Mouse (Mus musculus): ENCODE results near the gene Spop. TPM values are rescaled to one million over a fixed set of nuclear protein-coding genes. Genes with fewer than 3 reads are reported as not detected.

The Spop gene
- polyA plus RNA-seq, 1 experiment from 2014 or later: 77.8 TPM

GRCm38 (mm10) chr11:95368231-95368823 is 45.6 kb upstream of the Spop start:
- Histone ChIP-seq H3K9me3 (replicated peaks; ENCODE audit: low read length) (no peaks in the 10 kb centered on the region), H3K4me3 (replicated peaks; ENCODE audit: low read depth, low read length) (no peak overlapping the region), H3K27me3 (ENCODE audit: insufficient read depth, low read length) (no peaks in the 10 kb centered on the region), H3K36me3 (ENCODE audit: insufficient read depth, low read length) (no peaks in the 10 kb centered on the region), H3K4me1 (replicated peaks; ENCODE audit: insufficient read depth, low read length) (0 out of 2 replicates have a peak, but pooled peaks cover 14% of the 10 kb centered on the region), H3K4me2 (ENCODE audit: low read length) (no peak overlapping the region), H3K27ac (no peak overlapping the region), H3K9ac (ENCODE audit: low read depth, low read length) (no peak overlapping the region)
- ATAC-seq (replicated peaks; ENCODE audit: low FRiP score, low read depth) (peak; percentile 67), DNase-seq (ENCODE audit: low spot score) (no peak)
- TF ChIP-seq CTCF (IDR thresholded peaks at IDR 0.05; ENCODE audit: low read depth): no peak
- WGBS: 79% methylated on average over 8 of the region's 8 CpGs

GRCm38 (mm10) chr11:95368871-95369270 is 45.0 kb upstream of the Spop start:
- no peak for TF ChIP-seq CTCF (IDR thresholded peaks at IDR 0.05; ENCODE audit: low read depth)
- peak; percentile 47 for ATAC-seq (replicated peaks; ENCODE audit: low FRiP score, low read depth)
- WGBS: 92% methylated on average over 4 of the region's 4 CpGs

GRCm38 (mm10) chr11:95369964-95370890 is 43.7 kb upstream of the Spop start:
- Histone ChIP-seq H3K4me3 (replicated peaks; ENCODE audit: low read depth, low read length) (no peak overlapping the region), H3K27me3 (ENCODE audit: insufficient read depth, low read length) (no peaks in the 10 kb centered on the region), H3K4me2 (ENCODE audit: low read length) (no peak overlapping the region), H3K9ac (ENCODE audit: low read depth, low read length) (no peak overlapping the region), H3K4me1 (replicated peaks; ENCODE audit: insufficient read depth, low read length) (0 out of 2 replicates have a peak, but pooled peaks cover 14% of the 10 kb centered on the region), H3K36me3 (ENCODE audit: insufficient read depth, low read length) (0 out of 2 replicates have a peak, but pooled peaks cover 9% of the 10 kb centered on the region), H3K27ac (peak overlapping the region; percentile 61), H3K9me3 (replicated peaks; ENCODE audit: low read length) (no peaks in the 10 kb centered on the region)
- peak; percentile 87 for DNase-seq (ENCODE audit: low spot score)
- TF ChIP-seq CTCF (IDR thresholded peaks at IDR 0.05; ENCODE audit: low read depth): no peak
- 55% methylated on average over 15 of the region's 15 CpGs for WGBS
- ATAC-seq (replicated peaks; ENCODE audit: low FRiP score, low read depth): no peak

More at GRCm38 (mm10) chr11:95368871-95369270, 45.0 kb upstream of the Spop start:
- Histone ChIP-seq H3K27ac (no peak overlapping the region), H3K9ac (ENCODE audit: low read depth, low read length) (no peak overlapping the region), H3K4me3 (replicated peaks; ENCODE audit: low read depth, low read length) (no peak overlapping the region), H3K27me3 (ENCODE audit: insufficient read depth, low read length) (no peaks in the 10 kb centered on the region), H3K4me2 (ENCODE audit: low read length) (no peak overlapping the region), H3K36me3 (ENCODE audit: insufficient read depth, low read length) (no peaks in the 10 kb centered on the region), H3K9me3 (replicated peaks; ENCODE audit: low read length) (no peaks in the 10 kb centered on the region), H3K4me1 (replicated peaks; ENCODE audit: insufficient read depth, low read length) (0 out of 2 replicates have a peak, but pooled peaks cover 14% of the 10 kb centered on the region)
- DNase-seq (ENCODE audit: low spot score): no peak

GRCm38 (mm10) chr11:95371182-95371581 is 42.7 kb upstream of the Spop start:
- no peaks in the 10 kb centered on the region for H3K9me3 ChIP-seq (replicated peaks; ENCODE audit: low read length)

GRCm38 (mm10) chr11:95378926-95379325 is 35.0 kb upstream of the Spop start:
- WGBS: 83% methylated on average over 9 of the region's 9 CpGs
- DNase-seq (ENCODE audit: low spot score) (no peak), ATAC-seq (replicated peaks; ENCODE audit: low FRiP score, low read depth) (no peak)
- H3K9me3 ChIP-seq (replicated peaks; ENCODE audit: low read length): no peaks in the 10 kb centered on the region
- H3K4me1 ChIP-seq (replicated peaks; ENCODE audit: insufficient read depth, low read length): no peaks in the 10 kb centered on the region
- H3K27me3 ChIP-seq (ENCODE audit: insufficient read depth, low read length): no peaks in the 10 kb centered on the region
- no peak overlapping the region for H3K27ac ChIP-seq
- no peak for TF ChIP-seq CTCF (IDR thresholded peaks at IDR 0.05; ENCODE audit: low read depth)
- no peak overlapping the region for H3K4me3 ChIP-seq (replicated peaks; ENCODE audit: low read depth, low read length)
- no peak overlapping the region for H3K9ac ChIP-seq (ENCODE audit: low read depth, low read length)
- no peak overlapping the region for H3K4me2 ChIP-seq (ENCODE audit: low read length)
- H3K36me3 ChIP-seq (ENCODE audit: insufficient read depth, low read length): peaks cover 19% of the 10 kb centered on the region; the same call in 1 of the 2 replicates

More at GRCm38 (mm10) chr11:95371182-95371581, 42.7 kb upstream of the Spop start:
- DNase-seq (ENCODE audit: low spot score) (no peak), ATAC-seq (replicated peaks; ENCODE audit: low FRiP score, low read depth) (no peak)
- no peak for TF ChIP-seq CTCF (IDR thresholded peaks at IDR 0.05; ENCODE audit: low read depth)
- 0 out of 2 replicates have a peak, but pooled peaks cover 11% of the 10 kb centered on the region for H3K36me3 ChIP-seq (ENCODE audit: insufficient read depth, low read length)
- H3K4me3 ChIP-seq (replicated peaks; ENCODE audit: low read depth, low read length): no peak overlapping the region
- no peak overlapping the region for H3K9ac ChIP-seq (ENCODE audit: low read depth, low read length)
- WGBS: 88% methylated on average over 7 of the region's 7 CpGs
- H3K4me1 ChIP-seq (replicated peaks; ENCODE audit: insufficient read depth, low read length): 0 out of 2 replicates have a peak, but pooled peaks cover 14% of the 10 kb centered on the region
- no peaks in the 10 kb centered on the region for H3K27me3 ChIP-seq (ENCODE audit: insufficient read depth, low read length)
- no peak overlapping the region for H3K4me2 ChIP-seq (ENCODE audit: low read length)
- no peak overlapping the region for H3K27ac ChIP-seq

- TF ChIP-seq CTCF (IDR thresholded peaks at IDR 0.05; ENCODE audit: low read depth): no peak
Observed at GRCm38 (mm10) chr11:95379552-95379951, 34.3 kb upstream of the Spop start.

More at GRCm38 (mm10) chr11:95379552-95379951, 34.3 kb upstream of the Spop start:
- 66% methylated on average over 5 of the region's 5 CpGs for WGBS
- DNase-seq (ENCODE audit: low spot score) (no peak), ATAC-seq (replicated peaks; ENCODE audit: low FRiP score, low read depth) (no peak)
- H3K27ac ChIP-seq: no peak overlapping the region
- H3K27me3 ChIP-seq (ENCODE audit: insufficient read depth, low read length): no peaks in the 10 kb centered on the region
- H3K9me3 ChIP-seq (replicated peaks; ENCODE audit: low read length): no peaks in the 10 kb centered on the region
- no peaks in the 10 kb centered on the region for H3K4me1 ChIP-seq (replicated peaks; ENCODE audit: insufficient read depth, low read length)
- no peak overlapping the region for H3K4me2 ChIP-seq (ENCODE audit: low read length)
- H3K4me3 ChIP-seq (replicated peaks; ENCODE audit: low read depth, low read length): no peak overlapping the region
- H3K9ac ChIP-seq (ENCODE audit: low read depth, low read length): no peak overlapping the region
- peaks cover 17% of the 10 kb centered on the region; the same call in 1 of the 2 replicates for H3K36me3 ChIP-seq (ENCODE audit: insufficient read depth, low read length)
